Mouse (Mus musculus): Measurements from ENCODE around the gene Dcpp1. TPM values are rescaled to one million over a fixed set of nuclear protein-coding genes. Genes with fewer than 3 reads are reported as not detected.

Dcpp1 gene
- polyA plus RNA-seq, 1 experiment from 2014 or later: not detected

Other genes with a start within 250 kb of the Dcpp1 start
- 0.89 and 1.1 TPM in 2 replicates for gene Mmp25, start 235.6 kb upstream of the Dcpp1 start, polyA plus RNA-seq (2016; fragmentation: Nextera tagmentation; extraction: Ambion mirVana)
- 0.32 TPM in 1 of 2 replicates, not detected in the other for gene Bicdl2, start 220.4 kb upstream of the Dcpp1 start, polyA plus RNA-seq (2016; fragmentation: Nextera tagmentation; extraction: Ambion mirVana)
- gene Hcfc1r1, start 207.3 kb upstream of the Dcpp1 start, polyA plus RNA-seq (2016; fragmentation: Nextera tagmentation; extraction: Ambion mirVana): 29.5 and 36.4 TPM in 2 replicates
- 74.2 and 77.3 TPM in 2 replicates for gene Thoc6, start 207.0 kb upstream of the Dcpp1 start, polyA plus RNA-seq (2016; fragmentation: Nextera tagmentation; extraction: Ambion mirVana)
- 3.2 and 3.8 TPM in 2 replicates for gene Tnfrsf12a, start 203.4 kb upstream of the Dcpp1 start, polyA plus RNA-seq (2016; fragmentation: Nextera tagmentation; extraction: Ambion mirVana)
- 3.5 and 10.1 TPM in 2 replicates for gene Cldn6, start 201.6 kb upstream of the Dcpp1 start, polyA plus RNA-seq (2016; fragmentation: Nextera tagmentation; extraction: Ambion mirVana)
- 1.5 and 3.1 TPM in 2 replicates for gene Cldn9, start 196.8 kb upstream of the Dcpp1 start, polyA plus RNA-seq (2016; fragmentation: Nextera tagmentation; extraction: Ambion mirVana)
- not detected in 2 replicates for gene 1520401A03Rik, start 158.1 kb upstream of the Dcpp1 start, polyA plus RNA-seq (2016; fragmentation: Nextera tagmentation; extraction: Ambion mirVana)
- gene Pkmyt1, start 154.5 kb upstream of the Dcpp1 start, polyA plus RNA-seq (2016; fragmentation: Nextera tagmentation; extraction: Ambion mirVana): 58.5 and 59.7 TPM in 2 replicates
- gene Paqr4, start 140.0 kb upstream of the Dcpp1 start, polyA plus RNA-seq (2016; fragmentation: Nextera tagmentation; extraction: Ambion mirVana): 27.6 and 36.2 TPM in 2 replicates
- gene Kremen2, start 135.0 kb upstream of the Dcpp1 start, polyA plus RNA-seq (2016; fragmentation: Nextera tagmentation; extraction: Ambion mirVana): 1.7 and 2.3 TPM in 2 replicates
- gene Flywch1, start 109.3 kb upstream of the Dcpp1 start, polyA plus RNA-seq (2016; fragmentation: Nextera tagmentation; extraction: Ambion mirVana): 187 and 202 TPM in 2 replicates
- 19.5 and 23.4 TPM in 2 replicates for gene Flywch2, start 94.8 kb upstream of the Dcpp1 start, polyA plus RNA-seq (2016; fragmentation: Nextera tagmentation; extraction: Ambion mirVana)
- 509 and 515 TPM in 2 replicates for gene Srrm2, start 90.3 kb upstream of the Dcpp1 start, polyA plus RNA-seq (2016; fragmentation: Nextera tagmentation; extraction: Ambion mirVana)
- 1,078 TPM in 2 replicates for gene Elob, start 51.7 kb upstream of the Dcpp1 start, polyA plus RNA-seq (2016; fragmentation: Nextera tagmentation; extraction: Ambion mirVana)
- gene Prss33, start 44.8 kb upstream of the Dcpp1 start, polyA plus RNA-seq (2016; fragmentation: Nextera tagmentation; extraction: Ambion mirVana): 0.28 and 0.52 TPM in 2 replicates
- not detected in 2 replicates for gene Prss32, start 37.0 kb upstream of the Dcpp1 start, polyA plus RNA-seq (2016; fragmentation: Nextera tagmentation; extraction: Ambion mirVana)
- gene Prss41, start 36.7 kb upstream of the Dcpp1 start, polyA plus RNA-seq (2016; fragmentation: Nextera tagmentation; extraction: Ambion mirVana): 1.7 and 2.3 TPM in 2 replicates
- not detected in 2 replicates for gene Prss21, start 12.8 kb upstream of the Dcpp1 start, polyA plus RNA-seq (2016; fragmentation: Nextera tagmentation; extraction: Ambion mirVana)
- not detected in 2 replicates for gene Dcpp2, start within 50 bp of the Dcpp1 start, polyA plus RNA-seq (2016; fragmentation: Nextera tagmentation; extraction: Ambion mirVana)
- not detected in 2 replicates for gene Dcpp3, start 36.6 kb downstream of the Dcpp1 start, polyA plus RNA-seq (2016; fragmentation: Nextera tagmentation; extraction: Ambion mirVana)
- not detected in 2 replicates for gene Sbp, start 60.8 kb downstream of the Dcpp1 start, polyA plus RNA-seq (2016; fragmentation: Nextera tagmentation; extraction: Ambion mirVana)
- not detected in 2 replicates for gene Sbpl, start 74.4 kb downstream of the Dcpp1 start, polyA plus RNA-seq (2016; fragmentation: Nextera tagmentation; extraction: Ambion mirVana)
- gene Prss30, start 99.7 kb downstream of the Dcpp1 start, polyA plus RNA-seq (2016; fragmentation: Nextera tagmentation; extraction: Ambion mirVana): not detected in 2 replicates
- gene Prss22, start 117.2 kb downstream of the Dcpp1 start, polyA plus RNA-seq (2016; fragmentation: Nextera tagmentation; extraction: Ambion mirVana): 0.26 TPM in 2 replicates
- gene Prss27, start 157.3 kb downstream of the Dcpp1 start, polyA plus RNA-seq (2016; fragmentation: Nextera tagmentation; extraction: Ambion mirVana): 0.10 TPM in 1 of 2 replicates, not detected in the other
- 91.1 and 91.5 TPM in 2 replicates for gene Kctd5, start 192.6 kb downstream of the Dcpp1 start, polyA plus RNA-seq (2016; fragmentation: Nextera tagmentation; extraction: Ambion mirVana)